Mouse (Mus musculus): Measurements from ENCODE around the gene Myo16. TPM values are rescaled to one million over a fixed set of nuclear protein-coding genes. Genes with fewer than 3 reads are reported as not detected.

The Myo16 gene
- total RNA-seq, 2 experiments from 2014 or later = 1.2 to 1.6 TPM

DNA sequence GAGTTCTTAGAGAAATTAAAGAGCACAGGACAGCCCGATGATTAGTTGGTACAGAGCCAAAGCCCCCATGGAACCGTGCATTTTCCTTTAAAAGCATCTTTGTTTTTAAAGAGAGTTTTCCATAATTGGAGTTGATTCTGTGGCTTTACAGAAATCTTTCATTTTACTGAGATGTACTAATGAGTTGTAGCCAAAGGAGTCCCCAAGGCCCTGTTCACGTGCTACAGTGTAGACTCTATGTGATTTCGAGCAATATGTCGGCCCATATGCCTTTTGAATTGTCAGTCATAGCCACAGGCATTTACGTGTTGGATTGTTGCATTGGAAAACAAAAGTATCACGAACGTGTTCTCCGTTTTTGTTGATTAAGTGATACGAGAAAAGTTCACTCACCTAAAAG is 325.3 kb downstream of the Myo16 start:
- DNase-seq = no peak

DNA sequence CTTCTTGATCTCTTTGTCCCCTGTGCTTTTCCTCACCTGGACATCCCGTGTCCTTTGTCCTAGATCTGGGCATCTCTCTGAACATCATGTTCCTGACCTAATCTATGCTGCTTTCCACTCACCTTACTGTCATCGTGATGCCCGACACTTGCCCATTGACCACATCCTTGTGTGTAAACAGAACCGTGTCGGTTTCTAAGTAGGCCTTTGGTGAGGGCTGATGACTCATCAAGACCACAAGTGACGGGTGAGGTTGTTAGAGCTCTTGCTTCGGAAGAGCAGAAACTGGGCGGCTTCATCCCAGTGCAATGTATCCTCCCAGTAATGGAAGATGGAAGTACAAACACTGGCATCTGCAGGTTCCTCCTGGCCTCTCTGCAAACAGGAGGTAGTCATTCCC is 327.1 kb downstream of the Myo16 start:
- no peak for DNase-seq

DNA sequence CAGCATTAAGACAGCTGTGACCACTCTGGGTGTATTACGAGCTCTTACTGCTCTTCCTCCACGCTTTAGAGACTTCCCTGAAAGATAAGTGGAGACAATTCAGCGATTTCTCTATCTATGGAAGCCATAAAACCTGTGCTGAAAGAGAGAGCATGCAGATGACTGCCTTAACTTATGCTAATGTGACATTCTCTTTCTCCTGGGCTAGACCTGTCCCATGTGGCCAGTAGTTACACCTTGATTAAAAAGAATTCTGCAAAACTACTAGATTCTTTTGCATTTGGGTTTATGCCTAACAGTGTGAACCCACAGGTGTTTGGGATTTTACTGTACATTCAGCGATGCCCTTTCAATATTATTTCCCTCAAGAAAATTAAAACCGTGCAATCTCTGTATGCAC is 328.4 kb downstream of the Myo16 start:
- DNase-seq = no peak

DNA sequence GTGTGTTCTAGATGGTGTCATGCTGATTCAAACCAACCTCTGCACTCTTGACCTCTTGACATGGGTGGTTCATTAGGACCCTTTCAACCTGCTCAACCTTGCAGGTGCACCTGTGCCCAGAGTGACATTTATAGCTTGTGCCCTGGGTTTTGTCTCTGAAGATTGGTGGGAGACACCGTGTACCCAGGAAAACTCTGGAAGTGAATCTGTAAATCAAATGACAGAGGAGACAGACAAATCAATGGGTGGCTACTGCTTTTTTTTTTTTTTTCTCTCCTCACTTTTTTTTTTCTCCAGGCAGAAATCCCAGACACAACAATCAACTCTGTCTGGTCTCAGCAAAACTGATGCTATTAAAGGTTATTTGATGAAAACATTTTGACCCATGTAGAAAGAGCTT is 329.2 kb downstream of the Myo16 start:
- DNase-seq = no peak

DNA sequence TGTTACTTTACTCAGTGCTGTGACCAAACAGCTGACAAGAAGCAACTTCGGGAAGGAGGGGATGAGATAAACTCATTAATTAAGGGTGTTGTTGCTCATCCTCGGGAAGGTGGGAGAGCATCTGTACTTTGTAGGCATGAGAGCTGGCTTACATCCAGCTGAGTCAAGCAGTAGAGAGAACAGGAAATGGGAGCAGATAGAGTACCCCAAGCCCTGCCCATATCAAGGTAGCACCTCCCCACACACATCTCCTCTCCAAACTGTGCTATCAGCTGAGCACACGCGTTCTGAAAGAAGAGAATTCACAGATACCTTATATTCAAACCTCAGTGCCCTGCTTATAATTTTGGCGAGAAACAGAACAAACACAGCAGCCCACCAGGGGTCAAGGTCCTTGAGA is 330.1 kb downstream of the Myo16 start:
- no peak for DNase-seq

DNA sequence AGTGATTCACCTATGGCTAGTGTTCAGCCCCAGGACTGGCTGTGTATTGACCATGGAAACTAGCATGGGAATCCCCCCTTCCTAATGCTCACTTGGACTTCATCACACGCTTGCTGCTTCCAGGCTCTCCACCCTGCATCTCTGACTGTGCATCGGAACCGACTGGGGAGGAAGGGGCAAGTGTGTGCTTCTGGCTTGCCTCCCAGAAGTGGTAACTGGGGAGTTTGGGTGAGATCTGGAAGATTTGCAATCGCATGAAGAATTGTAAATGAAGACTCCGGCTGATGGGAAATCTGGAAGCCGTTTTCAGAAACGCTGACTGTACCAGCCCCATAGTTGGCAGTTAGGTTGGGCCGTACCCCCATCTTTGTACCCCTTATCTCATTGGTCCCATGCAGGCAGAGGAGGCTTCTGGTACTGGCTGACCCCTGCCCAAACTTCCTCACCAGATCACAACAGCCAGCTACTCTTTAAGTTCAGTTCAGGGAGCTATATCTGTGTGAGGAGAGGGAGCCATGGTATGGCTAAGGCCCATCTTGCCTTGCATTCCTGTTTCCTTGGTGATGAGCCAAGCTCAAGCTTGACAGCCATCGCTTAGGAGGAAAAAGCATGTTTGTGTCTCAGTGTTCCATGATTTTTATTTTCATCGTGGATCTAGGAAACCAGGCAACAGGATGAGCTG is 336.2 kb downstream of the Myo16 start:
- no peak for DNase-seq

DNA sequence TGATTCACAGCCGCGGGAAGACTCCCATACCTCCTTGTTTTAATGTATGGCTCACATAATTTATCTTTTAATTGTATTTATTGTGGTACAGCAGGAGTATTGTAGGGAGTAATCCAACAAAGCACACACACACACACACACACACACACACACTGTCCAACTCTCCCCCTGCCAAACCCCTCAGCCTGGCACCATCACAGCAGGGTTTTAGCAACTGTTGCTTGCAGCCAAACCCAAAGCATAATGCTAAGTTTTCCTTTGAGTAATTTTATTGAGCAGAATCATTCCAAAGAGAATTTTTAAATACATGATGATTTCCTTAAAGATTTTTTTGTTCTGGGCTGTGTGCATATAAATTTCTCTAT is 336.7 kb downstream of the Myo16 start:
- no peak for DNase-seq

DNA sequence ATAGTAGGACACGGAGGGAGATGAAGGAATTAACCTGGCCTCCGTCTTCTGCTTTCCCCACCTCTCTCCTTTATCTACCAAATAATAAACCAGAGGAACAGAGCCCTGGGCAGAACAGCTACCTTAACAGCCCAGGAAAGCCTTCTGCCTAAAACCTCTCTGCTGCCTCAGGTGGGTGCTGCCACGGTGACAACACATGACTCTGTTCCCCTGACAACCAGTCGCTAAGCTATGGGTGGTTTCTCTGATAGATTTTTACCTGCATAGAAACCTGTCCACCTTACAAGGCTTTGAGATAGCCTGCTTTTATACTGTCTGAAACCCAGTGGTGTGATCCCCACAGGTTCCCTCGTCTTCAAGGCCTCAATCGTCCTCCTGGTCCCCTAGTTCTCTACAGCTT is 337.2 kb downstream of the Myo16 start:
- DNase-seq = no peak

DNA sequence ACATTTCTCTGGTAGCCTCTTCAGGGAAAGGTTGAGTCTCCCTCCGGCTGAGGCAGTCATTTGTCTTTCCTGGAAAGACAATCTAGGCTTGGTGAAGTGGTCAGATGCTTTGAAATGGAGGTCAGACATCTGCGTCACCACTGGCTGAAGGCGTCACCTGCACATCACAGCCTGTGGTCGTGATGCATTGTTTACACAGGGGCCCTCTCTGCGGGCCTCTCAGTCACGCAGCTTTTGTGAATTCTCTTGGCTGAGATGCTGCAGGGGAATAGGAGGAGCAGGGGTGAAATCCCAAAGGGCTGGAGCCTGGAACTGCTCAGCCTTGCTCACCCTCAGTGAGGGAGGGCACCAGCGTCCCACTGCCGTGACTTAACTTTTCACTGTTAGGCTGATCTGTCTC is 346.1 kb downstream of the Myo16 start:
- no peak for DNase-seq

DNA sequence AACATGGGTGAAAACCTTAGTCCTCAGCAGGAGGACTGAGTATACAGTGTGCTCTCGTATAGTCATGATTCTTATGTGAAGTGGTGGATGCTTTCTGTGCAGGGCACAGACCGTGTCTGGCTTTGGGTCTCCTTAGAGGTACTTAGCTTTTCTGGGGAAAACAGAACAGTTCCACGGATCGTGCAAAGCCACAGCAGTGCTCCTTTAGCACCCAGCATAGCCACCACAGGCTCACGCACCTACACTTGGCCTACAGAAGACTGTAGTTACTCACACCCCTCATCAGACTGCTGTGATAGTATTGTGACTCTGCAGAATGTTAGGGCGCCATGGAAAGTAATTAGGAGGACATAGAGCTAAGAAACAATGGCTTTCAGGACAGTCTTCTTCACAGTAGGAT is 346.8 kb downstream of the Myo16 start:
- DNase-seq = no peak

DNA sequence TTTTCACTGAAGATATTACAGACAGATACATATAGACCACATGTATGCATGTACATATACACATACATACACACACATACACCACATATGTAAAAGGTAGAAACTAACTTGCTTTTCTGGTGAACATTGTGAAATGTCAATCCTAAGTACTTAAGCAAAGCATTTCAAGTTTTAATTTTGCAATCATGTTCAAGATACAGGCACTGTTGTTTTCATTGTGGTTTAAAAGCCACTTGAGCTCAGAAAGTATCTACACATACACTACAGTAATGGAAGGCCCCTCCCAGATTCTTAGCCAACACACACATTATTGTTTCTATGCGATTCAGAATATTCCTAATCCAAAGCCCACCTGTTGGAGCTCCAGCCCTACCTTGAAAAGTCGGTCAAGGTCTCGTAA is 348.0 kb downstream of the Myo16 start:
- DNase-seq = no peak

DNA sequence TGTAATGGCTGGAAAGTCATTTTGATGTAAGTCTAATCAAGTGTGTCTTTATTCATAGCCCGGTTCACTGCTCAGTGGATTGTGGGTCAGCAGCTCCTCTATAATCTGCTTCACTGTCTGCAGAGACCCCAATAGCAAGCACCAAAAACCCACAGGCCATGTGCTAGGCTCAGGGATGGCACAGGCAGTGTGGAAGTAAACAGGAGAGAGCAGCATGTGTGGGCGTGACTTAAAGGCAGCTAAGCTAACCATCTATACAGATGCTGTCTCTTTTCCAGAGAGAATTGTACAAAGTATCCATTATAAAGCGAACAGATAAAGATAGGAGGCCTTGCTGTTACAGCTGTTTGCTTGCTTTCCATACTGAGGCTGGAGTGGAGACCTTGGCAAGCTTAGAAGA is 358.4 kb downstream of the Myo16 start:
- DNase-seq = no peak

DNA sequence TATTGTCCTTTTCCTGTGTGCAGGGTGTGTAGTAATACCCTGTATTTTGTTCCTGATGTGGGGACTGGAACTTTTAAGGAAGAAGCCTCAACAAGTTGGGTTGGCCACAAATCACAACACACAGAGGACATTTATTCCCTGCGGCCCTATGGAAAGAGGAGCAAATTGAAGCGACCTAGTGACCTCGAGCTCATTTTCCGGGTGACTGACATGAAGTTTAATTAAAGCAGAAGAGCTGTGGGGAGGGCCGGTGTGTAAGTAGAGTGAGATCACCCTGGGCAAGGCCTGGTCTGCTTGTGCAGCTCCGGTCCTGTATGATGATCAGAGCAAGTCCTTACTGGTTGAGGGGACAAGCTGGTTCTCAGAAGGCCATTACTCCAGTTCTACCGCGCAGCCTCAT is 363.7 kb downstream of the Myo16 start:
- no peak for DNase-seq

DNA sequence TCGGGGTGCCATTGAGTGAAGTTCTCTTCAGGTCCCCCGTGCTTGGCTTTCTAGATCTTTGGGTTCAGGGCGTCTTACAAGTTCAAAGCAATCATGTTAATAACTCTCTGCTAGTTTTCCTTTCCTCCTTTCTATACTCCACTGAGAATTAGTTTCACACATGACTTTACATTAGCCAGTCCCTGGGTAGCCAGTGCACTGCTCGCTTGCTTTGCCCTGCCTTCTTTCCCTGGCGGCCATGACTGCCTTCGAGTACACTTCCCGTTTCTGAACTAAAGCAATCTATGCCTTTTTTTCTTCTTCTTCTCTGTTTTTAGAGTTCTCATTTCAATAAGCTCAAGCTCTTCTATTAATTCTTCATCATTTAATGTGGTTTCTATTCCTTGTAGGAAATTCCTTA is 365.6 kb downstream of the Myo16 start:
- no peak for DNase-seq

DNA sequence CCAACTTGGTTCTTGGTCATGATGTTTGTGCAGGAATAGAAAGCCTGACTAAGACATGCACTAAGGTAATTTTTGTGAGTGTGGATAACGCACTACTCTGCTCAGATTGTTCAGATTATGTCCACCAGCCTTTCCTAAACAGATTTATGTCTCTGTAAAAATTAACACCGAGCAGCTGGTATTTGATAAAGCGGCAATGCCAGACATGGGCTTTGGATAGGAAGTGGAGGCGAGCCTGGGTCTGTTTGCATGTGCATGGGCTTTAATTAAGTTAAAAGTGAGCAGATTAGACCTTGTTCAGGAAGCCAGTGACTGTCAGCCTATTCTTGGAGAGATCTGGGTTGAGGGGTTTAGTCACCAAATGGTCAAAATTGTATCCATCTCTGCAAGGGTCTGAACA is 367.8 kb downstream of the Myo16 start:
- DNase-seq = no peak

DNA sequence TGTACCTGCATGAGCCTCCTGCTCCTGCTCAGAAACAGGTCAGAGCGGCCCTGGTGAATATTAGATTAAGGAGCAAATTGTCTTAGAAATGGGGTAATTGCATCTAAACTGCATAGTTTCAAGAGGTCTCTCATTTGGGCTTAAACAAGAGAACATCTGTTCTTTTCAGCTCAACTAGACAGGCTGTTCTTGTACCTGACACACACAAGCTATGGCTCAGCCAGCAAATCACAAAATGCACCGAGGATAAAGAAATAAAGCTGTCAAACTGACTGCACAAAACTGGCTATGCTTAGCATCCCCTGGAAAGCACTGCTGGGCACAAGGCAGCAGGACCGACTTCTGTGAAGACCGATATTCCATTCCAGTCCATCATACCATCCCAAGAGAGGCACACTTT is 372.0 kb downstream of the Myo16 start:
- no peak for DNase-seq

DNA sequence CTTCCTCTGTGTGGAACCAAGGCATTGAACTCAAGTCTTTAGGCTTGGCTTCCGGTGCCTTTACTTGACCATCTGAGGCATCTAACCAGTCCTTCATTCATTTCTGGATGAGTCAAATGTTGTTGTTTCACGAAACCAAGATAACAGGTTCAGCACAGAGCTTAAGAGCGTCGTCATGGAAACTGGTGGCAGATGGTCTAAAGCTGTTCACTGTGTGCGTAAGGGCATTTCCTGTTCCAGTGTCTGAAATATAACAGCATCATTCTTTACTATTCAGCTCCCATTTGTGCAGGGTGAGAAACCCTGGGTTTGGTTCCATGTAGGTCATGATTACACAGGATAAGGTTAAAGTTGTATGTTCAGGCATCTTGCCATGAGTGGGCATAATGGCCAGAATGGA is 372.9 kb downstream of the Myo16 start:
- no peak for DNase-seq

DNA sequence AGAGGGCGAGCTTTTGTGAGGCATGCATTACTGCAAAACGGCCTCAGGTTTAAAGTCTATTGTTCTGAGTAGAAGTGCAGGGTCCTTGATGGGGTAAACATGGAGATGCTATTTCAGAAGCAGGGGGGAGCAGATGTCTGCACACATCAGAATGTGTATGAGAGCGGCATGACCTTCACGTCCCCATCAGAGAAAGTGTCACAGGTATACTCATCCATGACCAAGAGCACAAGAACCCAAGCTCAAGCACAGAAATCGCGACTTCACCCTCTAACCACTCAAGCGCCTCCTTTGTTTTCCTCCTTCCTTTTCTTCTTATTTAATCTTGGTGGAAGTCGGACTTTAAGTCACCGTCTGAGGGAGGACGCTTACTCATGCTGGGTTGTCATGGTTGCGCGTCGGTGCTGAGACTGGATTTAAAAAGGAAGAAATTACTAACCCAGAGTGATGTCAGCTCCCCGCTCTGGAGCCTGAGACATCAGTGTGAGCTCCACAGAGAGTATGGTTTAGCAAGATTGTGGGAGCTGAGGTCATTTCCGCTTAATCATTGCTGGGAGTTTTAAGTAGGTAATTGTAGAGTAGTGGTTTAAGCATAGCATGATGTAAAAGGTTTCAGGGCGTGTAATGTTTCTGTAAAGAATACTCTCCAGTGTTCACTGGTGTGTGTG is 381.0 kb downstream of the Myo16 start:
- DNase-seq = no peak

DNA sequence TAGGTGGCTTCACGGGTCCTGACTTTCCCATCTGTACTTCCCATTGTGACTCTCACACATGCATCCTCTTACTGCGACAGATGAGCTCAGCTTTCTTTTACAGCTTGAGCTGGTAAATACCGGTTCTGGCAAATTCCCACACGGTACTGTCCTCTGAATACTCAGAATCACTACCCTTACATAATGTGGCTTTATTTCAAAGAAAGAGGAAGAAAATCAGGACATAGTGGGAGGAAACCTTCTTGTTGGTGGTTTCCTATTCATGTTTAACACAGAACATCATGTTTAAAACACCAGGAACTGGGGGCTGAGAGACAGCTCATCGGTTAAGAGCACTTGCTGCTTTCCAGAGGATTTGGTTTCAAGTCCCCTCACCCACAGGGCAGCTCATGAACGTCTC is 384.6 kb downstream of the Myo16 start:
- no peak for DNase-seq

DNA sequence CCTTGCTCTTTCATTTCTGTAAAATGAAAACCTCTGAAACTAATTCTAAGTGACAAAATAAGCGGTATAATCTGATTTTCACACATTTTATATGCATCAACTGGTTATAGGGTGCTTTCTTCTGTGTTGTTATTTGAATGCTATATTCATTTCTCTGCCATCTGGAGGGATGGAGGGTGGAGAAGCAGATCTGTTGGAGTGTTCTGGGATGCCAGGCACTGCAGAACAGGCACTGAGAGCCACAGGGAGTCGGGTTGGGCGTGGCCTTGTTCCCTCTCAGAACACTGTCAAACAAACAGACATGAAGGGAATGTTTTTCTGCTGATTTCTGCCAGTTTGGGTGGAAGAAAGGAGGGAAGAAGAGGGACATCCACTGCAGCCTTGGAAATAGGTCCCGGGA is 386.0 kb downstream of the Myo16 start:
- DNase-seq = no peak

DNA sequence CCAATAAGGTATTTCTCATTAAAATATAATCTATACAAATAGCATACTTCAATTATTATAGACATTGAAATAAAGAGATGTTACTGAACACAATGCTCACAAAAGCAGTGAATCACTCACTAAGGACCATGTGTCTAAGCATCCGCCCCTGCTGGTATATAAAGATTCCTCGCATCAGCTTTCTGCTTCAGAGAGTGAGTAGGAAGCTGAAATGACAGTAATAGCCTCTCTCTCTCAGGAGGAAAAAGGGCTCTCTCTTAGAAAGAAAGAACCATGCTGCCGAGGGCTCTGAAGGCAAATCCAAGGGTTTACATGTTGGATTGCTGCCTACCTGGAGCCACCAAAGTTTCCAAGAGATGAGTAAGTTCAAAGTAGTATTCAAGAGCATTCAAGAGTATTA is 392.2 kb downstream of the Myo16 start:
- DNase-seq = no peak

DNA sequence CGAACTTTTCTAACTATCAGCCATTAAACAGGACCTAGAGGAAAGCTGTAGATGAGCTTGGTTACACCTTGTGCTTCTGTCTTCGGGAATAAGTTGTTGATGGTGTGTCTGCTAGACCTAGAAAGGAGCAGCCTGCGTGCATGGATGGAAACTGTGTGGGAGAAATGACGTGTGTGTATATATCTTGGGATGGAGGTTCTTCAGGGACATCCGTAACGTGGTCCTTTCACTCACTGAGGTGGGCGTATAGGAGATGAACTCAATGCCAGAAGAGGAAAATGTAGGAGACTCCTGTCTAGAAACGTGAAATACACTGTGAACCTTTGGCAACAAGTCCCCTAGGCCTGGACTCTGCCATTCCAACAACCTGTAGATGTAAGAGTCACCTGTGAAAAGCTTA is 392.8 kb downstream of the Myo16 start:
- no peak for DNase-seq

DNA sequence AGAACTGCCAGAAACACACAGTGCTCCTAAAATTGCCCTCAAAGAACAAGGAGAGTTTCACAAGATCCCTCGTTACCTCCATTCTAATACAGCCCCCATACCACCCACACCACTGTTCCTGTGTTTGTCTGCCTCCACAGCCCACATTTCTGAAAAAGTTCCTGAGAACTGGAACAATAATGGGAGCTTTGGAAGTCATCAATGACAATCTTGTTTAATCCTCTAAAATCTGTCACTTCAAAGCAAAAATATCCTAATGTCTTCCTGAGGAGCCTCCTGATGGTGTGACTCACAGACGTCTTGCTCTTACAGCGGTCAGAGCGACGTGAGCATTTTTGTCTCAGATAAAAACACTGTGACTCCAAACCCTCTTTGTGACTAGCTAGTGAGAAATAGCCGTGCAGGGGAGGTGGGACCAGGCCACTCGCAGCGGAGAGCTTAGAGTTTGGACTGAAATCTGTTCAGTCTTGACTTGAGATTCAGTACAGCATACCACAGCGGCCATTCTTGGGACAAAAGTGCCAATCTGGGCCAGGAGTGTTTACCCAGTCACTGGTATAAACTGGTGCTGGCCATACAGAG is 394.4 kb downstream of the Myo16 start:
- DNase-seq = no peak

DNA sequence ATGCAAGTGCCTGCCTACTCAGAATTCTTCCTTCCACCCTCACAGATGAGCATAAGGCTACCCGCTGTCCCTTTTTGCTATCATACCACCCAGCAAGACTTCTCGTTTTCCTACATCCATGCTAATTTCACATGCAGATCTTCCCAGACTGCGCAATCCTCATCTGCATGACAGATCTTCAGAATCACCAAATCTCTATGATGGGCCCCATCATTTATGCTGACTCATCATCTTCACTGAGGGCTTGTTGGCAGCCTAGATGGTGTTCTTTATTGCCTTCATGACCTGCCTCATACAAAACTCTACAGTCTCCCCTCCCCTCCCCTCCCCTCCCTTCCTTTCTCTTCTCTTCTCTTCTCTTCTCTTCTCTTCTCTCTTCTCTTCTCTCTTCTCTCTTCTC is 395.7 kb downstream of the Myo16 start:
- DNase-seq = no peak
